Mouse (Mus musculus) macrophage (primary cell): ENCODE results near the gene Pcca. TPM values are rescaled to one million over a fixed set of nuclear protein-coding genes. Genes with fewer than 3 reads are reported as not detected.

Experiments used
- H3K27ac ChIP-seq: fragments of 350-480 bp; formaldehyde crosslinking; 2 replicates; pipeline ENCODE4 v1.9.0; 2021
- H3K36me3 ChIP-seq: fragments of 350-480 bp; formaldehyde crosslinking; 2 replicates; pipeline ENCODE4 v1.9.0; 2021; ENCODE audit errors: inconsistent target
- H3K4me3 ChIP-seq: fragments of 350-480 bp; formaldehyde crosslinking; 2 replicates; pipeline ENCODE4 v1.9.0; 2021; ENCODE audit errors: inconsistent target
- H3K79me2 ChIP-seq: fragments of 350-480 bp; formaldehyde crosslinking; 2 replicates; pipeline ENCODE4 v1.9.0; 2021; ENCODE audit errors: inconsistent target
- WGBS: methylation state at CpG from one replicate; pipeline ENCODE4 v1.1.7; 2026; ENCODE audit warnings: inconsistent platforms; ENCODE audit not compliant: missing documents; 5-methylcytosine and 5-hydroxymethylcytosine counted together
- polyA plus RNA-seq: library from polyadenylated mRNA; stranded (reverse); fragments of 250-400 nt; gene quantifications from 3 replicates; pipeline ENCODE4 v1.2.4, GENCODE M21; 2018; ENCODE audit warnings: inconsistent platforms

Gene Pcca
- polyA plus RNA-seq, 1 experiment from 2014 or later = 29.6 TPM

DNA sequence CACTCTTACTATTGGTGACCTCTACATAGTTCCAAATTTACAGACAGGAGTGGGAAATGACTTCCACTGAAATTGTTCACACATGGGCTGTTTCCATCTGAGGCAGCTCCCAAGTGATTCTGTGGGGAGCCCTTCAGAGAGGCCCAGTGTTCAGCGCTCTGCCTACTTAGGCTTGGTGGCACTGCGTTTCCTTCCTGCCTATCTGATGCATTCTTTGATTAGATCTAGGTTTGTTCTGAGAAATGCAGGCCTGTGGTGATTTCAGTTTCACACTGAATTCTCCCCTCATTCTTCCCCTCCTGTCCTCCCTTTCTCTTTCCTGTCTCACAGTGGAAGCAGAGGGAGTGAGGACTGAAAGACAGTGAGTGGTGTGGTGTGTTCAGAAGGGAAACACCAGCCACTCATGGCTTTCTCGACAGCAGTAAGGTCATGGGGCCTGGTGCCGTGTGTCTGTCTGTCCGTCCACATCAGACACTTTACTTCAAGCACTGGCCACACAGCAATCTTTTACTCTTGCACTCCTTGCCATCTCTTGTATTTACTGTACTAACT, 318.5 kb downstream of the Pcca start:
- Histone ChIP-seq H3K36me3 (no peaks in the 10 kb centered on the region), H3K4me3 (no peak overlapping the region), H3K27ac (no peak overlapping the region), H3K79me2 (no peaks in the 10 kb centered on the region)
- 50% methylated on average over 5 of the region's 5 CpGs for WGBS

DNA sequence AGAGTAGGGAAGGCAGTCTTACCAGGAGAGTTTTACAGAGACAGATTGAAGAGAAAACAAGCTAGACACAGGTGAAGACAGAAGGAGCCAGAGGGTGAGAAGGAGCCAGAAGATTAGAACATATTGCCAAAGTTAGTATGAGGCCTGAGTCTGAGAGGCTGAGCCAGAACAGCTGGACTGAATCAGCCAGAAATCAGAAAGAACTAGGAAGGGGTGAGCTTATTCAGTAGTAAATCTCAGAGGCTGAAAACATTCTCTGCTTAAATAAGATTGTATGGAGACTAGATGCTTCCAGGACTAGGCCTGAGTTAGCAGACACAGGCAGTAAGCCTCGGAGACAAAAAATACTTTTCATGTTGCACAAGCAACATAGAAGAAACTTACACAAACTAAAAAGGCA, 325.7 kb downstream of the Pcca start:
- Histone ChIP-seq H3K36me3 (no peaks in the 10 kb centered on the region), H3K79me2 (no peaks in the 10 kb centered on the region), H3K27ac (no peak overlapping the region), H3K4me3 (no peak overlapping the region)
- WGBS = 100% methylated on average over 1 of the region's 1 CpGs

DNA sequence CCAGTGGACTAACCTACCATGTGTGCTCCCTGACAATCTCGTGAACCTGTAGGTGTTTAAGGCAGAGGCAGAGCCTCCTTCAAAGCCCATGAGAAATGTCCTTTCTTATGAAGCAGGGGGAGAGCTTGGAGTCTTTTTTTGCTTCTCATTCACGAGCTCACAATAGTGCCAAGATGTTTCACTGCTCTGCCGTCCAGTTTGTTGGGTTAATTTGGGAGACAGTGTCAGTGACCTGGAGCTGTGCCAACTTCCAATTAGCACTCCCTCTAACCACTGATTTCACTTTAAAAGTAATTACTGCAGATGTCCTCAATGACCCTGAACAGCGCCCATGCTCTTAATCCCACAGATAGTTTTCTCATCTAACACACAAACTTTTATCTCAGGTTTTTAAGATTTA, 328.5 kb downstream of the Pcca start:
- Histone ChIP-seq H3K36me3 (no peaks in the 10 kb centered on the region), H3K4me3 (no peak overlapping the region), H3K79me2 (no peaks in the 10 kb centered on the region), H3K27ac (no peak overlapping the region)
- 93% methylated on average over 4 of the region's 4 CpGs for WGBS

DNA sequence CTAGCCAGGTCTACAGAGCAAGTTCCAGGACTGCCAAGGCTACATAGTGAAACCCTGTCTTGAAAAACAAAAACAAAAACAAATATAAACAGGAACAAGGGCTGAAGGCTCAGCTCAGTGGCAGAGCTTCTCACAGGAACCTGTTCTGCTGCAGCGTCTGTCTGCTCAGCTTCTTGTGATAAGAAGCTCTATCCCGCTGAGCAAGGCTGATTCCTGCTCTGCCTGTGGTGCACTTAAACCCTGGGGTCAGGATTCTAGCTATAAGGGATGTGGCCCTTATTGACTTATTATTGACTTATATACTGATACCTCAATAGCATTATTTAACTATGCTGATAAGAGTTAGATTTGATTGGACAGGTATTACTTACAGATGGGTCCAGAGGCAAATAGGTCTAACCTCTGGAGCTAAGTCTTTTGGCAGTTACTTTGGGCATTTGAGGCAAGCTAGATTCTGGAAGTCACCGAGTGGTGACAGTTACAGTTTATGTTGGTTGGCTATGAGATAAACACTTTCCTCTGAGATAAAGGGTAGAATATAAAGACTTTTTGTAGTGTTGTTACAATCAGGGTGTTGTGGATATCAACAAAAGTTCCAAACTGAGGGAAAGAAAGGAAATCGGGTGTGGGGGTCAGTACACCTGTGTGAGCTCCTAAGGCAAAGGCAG, 331.5 kb downstream of the Pcca start:
- H3K79me2 ChIP-seq = no peaks in the 10 kb centered on the region
- no peak overlapping the region for H3K4me3 ChIP-seq
- no peaks in the 10 kb centered on the region for H3K36me3 ChIP-seq
- WGBS = 100% methylated on average over 4 of the region's 4 CpGs
- H3K27ac ChIP-seq = no peak overlapping the region

DNA sequence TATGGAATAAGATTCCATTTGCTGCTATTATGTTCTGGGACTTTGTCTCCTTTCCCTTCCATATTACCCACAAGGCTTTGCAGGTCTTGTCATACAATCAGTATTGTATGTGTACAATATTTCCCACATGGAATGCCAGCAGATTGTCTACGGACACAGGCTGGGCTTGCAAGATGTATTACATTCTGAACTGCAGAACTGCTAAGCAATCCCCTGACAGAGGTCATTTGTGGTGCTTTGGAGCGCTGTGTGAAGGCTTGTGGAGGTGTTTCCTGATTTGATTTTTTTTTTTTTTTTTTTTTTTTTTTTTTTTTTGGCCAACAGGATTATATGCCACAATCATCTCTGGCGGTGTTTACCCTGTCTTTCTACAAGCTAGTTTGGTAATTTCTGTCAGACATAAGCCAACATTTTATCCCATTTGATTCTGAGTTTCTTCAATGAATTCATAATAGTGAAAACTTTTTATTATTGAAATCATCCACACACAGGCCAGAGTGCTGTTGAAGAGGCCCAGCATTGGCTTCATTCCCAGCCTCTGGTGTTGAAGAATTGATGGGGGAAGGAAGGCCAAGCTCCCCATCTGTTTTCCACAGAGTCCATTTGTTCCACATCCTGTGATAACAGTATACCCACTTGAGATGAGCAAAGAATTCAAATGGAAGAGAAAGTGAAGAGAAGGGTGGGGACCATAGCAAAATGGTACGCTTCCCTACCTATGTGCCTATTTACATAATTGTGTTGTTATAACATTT, 333.6 kb downstream of the Pcca start:
- no peaks in the 10 kb centered on the region for H3K36me3 ChIP-seq
- 97% methylated on average over 3 of the region's 4 CpGs for WGBS
- no peaks in the 10 kb centered on the region for H3K79me2 ChIP-seq

DNA sequence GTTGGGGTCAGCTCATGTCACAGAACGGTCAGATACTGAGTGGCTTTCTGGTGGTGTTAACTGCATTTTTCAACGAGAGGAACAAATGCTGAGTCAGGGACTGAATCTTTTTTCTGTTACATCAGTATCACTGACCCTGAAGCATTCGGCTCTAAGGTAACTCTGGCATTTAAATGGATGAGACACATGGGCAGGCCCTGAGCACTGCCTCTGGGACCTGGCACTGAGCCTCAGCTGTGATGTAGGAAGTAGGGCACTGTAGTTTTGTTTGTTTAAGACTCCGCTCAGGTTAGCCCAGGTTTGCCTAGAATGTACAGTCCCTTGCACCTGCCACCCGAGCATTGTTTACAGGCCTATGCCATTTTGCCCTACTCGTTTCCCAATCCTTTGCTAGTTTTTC, 335.7 kb downstream of the Pcca start:
- Histone ChIP-seq H3K27ac (no peak overlapping the region), H3K79me2 (no peaks in the 10 kb centered on the region), H3K36me3 (no peaks in the 10 kb centered on the region), H3K4me3 (no peak overlapping the region)
- 85% methylated on average over 5 of the region's 6 CpGs for WGBS

More for the DNA sequence above, 333.6 kb downstream of the Pcca start:
- H3K4me3 ChIP-seq = no peak overlapping the region
- H3K27ac ChIP-seq = no peak overlapping the region

DNA sequence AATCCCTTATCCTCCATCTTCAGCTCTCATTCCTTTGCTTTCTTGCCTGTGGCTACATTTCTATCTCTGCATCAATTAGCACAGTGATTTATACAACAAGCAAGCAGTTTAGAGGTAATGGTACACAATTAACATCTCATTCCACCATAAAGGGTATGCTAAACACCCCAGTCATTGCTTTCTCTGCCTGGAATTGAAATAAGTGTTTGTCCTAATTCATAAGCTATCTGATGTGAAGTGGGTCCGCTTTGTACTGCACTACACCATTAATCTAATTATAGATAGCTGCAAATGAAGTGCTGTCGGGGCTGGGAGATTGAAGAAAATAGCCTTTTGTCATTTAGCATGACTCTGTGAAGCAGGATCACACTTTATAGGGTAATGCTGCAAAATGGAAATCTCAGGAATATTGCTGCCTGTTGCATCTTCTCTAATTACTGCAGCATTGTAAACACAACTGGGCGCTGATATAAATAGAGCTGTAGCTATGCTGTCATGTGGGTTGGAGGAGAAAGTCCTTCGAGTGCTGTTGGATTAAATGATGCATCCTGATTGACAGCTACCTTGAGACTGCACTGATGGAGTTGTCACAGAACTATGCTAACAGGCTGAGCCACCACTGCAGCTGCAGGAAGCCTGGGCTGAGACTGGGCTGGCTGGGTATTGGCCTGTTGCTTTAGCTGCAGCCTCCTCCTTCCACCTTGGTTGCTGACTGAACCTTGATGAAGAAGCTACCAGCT, 337.9 kb downstream of the Pcca start:
- H3K79me2 ChIP-seq = no peaks in the 10 kb centered on the region
- no peaks in the 10 kb centered on the region for H3K36me3 ChIP-seq
- no peak overlapping the region for H3K27ac ChIP-seq
- no peak overlapping the region for H3K4me3 ChIP-seq
- WGBS = 89% methylated on average over 4 of the region's 4 CpGs

DNA sequence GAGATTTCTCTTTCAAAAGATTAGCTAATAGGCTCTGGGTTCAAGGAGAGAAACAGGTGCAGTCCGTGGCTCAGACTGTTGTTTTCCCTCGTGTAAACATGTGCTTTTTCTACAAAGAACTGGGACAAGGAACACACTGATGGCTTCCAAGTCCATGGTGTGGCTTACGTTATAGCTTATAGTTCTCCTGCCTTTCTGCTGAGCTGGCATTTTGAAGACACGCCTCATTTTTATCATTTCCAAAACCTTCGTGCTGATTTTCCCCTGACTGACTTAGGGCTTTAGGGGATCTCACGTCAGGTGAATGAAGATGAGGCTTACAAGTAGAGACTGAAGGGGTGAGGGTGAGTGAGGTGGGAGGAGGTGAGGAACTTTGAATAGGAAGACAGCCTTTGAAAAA, 338.5 kb downstream of the Pcca start:
- WGBS = 93% methylated on average over 6 of the region's 6 CpGs
- H3K4me3 ChIP-seq = no peak overlapping the region
- no peaks in the 10 kb centered on the region for H3K79me2 ChIP-seq
- H3K36me3 ChIP-seq = no peaks in the 10 kb centered on the region
- H3K27ac ChIP-seq = no peak overlapping the region

DNA sequence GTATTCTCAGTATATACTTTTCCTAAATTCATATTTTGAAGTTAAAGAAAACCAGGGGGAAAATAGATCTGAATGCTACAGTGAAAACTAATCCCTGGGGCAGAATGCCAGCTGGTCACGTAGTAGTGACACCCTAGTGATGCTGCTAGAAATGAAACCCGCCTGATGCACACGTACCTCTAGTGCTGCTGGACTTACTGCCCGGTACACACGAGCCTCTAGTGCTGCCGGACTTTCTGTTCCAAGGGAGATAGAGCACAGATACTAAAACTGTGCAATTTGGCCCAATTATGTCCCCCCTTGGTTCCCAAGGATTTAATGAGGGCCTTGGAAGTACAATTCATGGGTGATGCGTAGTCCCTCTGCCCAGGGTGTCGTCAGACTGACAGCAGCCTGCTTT, 340.9 kb downstream of the Pcca start:
- Histone ChIP-seq H3K27ac (no peak overlapping the region), H3K36me3 (no peaks in the 10 kb centered on the region), H3K79me2 (no peaks in the 10 kb centered on the region), H3K4me3 (no peak overlapping the region)
- WGBS = 93% methylated on average over 8 of the region's 8 CpGs

DNA sequence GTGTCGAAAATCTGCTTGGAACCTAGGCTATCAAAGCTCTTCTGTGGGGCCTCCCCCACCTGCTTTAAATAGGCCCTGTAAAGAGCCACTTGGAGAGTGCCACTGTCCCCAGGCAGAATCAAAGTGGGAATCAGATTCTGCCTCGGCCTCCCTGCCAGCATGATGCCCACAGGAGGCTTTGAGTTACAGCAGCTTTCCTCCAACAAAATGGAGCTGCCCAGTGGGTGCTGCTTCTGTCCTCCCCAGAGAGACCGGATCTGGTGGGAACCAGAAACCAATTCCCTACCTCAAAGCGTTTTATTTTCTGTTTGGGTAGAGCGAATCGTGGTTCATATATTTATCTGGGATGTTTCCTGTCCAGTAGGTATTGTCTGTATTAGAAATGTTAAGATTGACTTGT, 341.5 kb downstream of the Pcca start:
- 90% methylated on average over 6 of the region's 6 CpGs for WGBS
- no peaks in the 10 kb centered on the region for H3K36me3 ChIP-seq
- H3K79me2 ChIP-seq = no peaks in the 10 kb centered on the region
- no peak overlapping the region for H3K4me3 ChIP-seq
- no peak overlapping the region for H3K27ac ChIP-seq

DNA sequence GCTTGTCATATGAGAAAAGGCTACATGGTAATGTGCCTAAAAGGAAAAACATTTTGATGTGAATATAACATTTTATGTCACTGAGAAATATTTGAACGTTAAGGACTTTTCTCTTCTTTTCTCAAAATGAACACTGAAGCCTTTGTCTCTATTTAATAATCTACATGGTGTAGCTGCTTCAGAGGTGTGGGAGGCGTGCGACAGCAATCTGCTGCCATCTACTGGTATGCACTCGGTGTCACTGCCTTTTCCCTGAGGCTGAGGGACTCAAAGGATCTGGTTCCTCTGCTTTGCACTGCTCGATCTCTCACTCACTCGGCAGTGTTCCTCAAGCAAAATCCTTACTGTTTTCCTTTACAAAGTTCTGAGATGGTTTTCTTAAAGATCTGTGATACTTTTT, 342.0 kb downstream of the Pcca start:
- Histone ChIP-seq H3K79me2 (no peaks in the 10 kb centered on the region), H3K27ac (no peak overlapping the region), H3K36me3 (no peaks in the 10 kb centered on the region), H3K4me3 (no peak overlapping the region)
- WGBS = 10% methylated on average over 6 of the region's 6 CpGs

DNA sequence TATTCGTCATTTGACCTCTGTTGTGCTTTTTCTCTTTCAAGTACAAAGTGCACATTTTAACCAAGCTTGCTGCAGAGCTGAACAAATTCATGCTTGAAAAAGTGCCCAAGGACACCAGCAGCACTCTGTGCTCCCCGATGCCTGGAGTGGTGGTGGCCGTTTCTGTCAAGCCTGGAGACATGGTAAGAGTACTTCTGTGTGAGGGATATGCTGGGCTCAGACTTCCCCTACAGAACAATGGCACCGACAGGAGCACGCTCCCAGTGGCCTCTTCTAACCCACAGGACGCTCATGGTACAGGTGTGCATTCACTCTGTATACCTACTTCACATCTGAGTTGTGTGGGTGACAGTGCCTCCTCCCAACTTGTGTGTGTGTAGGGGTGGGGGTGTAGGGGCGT, 342.6 kb downstream of the Pcca start:
- WGBS = 87% methylated on average over 7 of the region's 7 CpGs

DNA sequence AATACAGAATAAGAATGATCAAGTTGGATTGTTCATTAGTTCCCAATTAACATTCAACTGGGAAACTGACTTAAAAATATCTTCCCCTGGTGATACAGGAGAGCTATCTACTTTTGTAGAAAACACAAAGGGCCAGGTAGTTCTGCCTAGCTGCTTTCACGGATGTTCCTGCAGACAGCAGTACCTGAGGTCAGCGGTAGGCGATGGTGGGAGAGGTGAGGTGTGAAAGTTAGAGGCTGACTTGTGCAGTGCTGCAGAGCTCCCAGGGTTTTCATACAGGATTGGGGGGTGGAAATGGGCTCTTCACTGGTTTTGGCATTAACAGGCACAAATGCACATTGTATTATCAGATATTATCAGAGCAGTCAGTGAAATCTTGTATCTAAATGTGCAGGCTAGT, 343.7 kb downstream of the Pcca start:
- Histone ChIP-seq H3K79me2 (no peaks in the 10 kb centered on the region), H3K36me3 (no peaks in the 10 kb centered on the region), H3K27ac (no peak overlapping the region), H3K4me3 (no peak overlapping the region)
- 98% methylated on average over 3 of the region's 3 CpGs for WGBS

More for the DNA sequence above, 342.6 kb downstream of the Pcca start:
- H3K79me2 ChIP-seq = no peaks in the 10 kb centered on the region
- H3K27ac ChIP-seq = no peak overlapping the region
- no peak overlapping the region for H3K4me3 ChIP-seq
- no peaks in the 10 kb centered on the region for H3K36me3 ChIP-seq

DNA sequence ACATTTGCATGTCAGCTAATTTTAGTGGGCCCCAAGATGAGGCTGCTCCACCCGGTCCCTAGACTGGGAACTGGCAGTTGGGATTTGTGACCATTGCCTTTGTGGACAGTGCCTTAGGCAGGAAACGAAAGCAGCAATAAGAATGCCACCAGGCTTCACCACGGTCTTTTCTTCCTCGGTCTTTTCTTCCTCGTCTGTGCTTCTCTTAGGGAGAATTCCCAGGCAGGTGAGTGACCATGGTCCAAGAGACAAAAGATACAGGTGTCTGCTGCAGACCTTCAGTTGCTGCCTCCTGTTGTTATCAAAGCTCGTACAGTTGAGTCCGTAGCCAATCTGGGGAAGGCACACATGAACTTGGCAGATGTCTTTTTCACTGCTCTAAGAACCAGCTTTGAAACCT, 346.2 kb downstream of the Pcca start:
- Histone ChIP-seq H3K4me3 (no peak overlapping the region), H3K36me3 (no peaks in the 10 kb centered on the region), H3K27ac (no peak overlapping the region), H3K79me2 (no peaks in the 10 kb centered on the region)
- 87% methylated on average over 7 of the region's 7 CpGs for WGBS

DNA sequence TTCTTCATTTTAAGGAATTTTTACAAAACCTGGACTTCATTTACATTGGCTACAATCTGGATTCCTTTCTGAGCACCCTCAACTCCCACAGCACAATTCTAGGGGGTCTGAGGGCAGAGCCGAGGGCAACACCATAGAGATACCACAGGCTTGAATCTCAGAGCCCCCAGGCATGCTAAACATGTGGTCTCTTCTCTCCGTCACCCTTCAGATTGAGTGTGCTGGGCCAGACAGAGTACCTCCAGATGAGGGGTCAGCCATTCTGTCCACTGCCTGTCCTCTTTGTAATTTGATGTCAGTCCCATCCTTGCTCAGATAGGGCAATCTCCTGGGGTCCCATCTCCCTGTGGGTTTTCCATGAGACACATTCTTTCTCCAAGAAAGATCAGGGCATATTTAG, 347.6 kb downstream of the Pcca start:
- H3K27ac ChIP-seq = no peak overlapping the region
- 98% methylated on average over 2 of the region's 2 CpGs for WGBS
- H3K79me2 ChIP-seq = no peaks in the 10 kb centered on the region
- H3K36me3 ChIP-seq = no peaks in the 10 kb centered on the region
- no peak overlapping the region for H3K4me3 ChIP-seq
